Mouse (Mus musculus): ENCODE results near the gene Elp5. TPM values are rescaled to one million over a fixed set of nuclear protein-coding genes. Genes with fewer than 3 reads are reported as not detected.

The Elp5 gene
- 10 to 100 TPM; 65.5 to 70.9 TPM for total RNA-seq (2021)
- long read RNA-seq, experiment 1, transcript Elp5-203 (7 exons, 1,259 nt): major isoform, 10 of 67 reads
- long read RNA-seq, experiment 1, partial matches to known transcripts: 43 of 67 reads
- long read RNA-seq, experiment 1, other reads (novel, unspliced or antisense): 11 of 67 reads
- long read RNA-seq, experiment 2, transcript Elp5-203 (7 exons, 1,259 nt): major isoform, 17 of 73 reads
- long read RNA-seq, experiment 2, partial matches to known transcripts: 44 of 73 reads
- long read RNA-seq, experiment 2, other reads (novel, unspliced or antisense): 8 of 73 reads

DNA sequence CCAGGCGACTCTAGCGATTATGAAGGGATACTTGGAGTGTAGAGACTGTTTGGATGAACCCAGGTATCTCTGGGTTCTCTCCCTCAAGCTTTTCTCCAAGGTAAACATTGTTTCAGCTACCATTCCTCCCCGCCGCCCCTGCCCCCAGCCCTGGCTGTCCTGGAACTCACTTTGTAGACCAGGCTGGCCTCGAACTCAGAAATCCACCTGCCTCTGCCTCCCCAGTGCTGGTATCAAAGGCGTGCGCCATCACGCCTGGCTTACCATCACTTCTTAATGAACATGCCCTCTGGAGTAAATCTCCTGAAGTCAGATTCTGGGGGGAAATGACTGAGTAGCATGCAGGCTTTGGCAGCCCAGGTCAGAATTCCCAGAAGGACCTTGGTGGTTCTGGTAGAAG, at the start of gene Elp5:
Elp5 (minus strand) TSS at position 293 of the 400 bp plus-strand sequence.
- DNase-seq (ENCODE audit: low spot score in 2 of 2): no peak

DNA sequence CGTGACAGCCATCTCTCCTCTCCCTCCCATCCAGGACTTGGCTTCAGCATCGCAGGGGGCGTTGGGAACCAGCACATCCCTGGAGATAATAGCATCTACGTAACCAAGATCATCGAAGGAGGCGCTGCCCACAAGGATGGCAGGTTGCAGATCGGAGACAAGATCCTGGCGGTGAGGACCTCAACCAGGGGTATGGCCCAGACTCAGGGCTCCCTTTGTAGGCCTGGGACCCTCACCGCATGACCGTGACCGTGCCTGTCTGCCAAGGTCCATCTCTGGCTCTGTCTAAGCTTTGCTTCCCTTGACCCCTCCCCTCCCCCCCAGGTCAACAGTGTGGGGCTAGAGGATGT, 49.0 kb upstream of the Elp5 start:
- DNase-seq (ENCODE audit: low spot score in 2 of 2): no peak

DNA sequence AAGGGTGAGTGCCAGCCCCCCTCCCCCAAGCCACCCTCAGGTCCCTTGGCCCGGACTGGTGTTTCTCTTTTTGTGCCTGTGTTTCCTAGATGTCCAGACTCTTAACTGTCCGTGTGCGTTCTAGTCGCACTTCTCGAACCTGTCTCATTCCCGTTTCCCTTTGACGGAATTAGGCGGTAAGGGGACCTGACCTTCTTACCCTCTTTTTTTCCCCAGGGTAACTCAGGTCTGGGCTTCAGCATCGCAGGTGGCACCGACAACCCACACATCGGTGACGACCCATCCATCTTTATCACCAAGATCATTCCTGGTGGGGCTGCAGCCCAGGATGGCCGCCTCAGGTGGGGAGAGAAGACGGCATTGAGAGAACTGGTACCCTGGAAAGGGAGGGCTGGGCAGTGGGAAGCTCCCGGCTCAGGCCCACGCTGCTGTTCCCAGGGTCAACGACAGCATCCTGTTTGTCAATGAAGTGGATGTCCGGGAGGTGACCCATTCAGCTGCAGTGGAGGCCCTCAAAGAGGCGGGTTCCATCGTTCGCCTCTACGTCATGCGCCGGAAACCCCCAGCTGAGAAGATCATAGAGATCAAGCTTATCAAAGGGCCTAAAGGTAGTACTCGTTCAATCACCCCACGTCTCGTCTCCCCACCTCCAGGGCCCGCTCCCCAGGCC, 48.5 kb upstream of the Elp5 start:
- no peak for DNase-seq (ENCODE audit: low spot score in 2 of 2)

DNA sequence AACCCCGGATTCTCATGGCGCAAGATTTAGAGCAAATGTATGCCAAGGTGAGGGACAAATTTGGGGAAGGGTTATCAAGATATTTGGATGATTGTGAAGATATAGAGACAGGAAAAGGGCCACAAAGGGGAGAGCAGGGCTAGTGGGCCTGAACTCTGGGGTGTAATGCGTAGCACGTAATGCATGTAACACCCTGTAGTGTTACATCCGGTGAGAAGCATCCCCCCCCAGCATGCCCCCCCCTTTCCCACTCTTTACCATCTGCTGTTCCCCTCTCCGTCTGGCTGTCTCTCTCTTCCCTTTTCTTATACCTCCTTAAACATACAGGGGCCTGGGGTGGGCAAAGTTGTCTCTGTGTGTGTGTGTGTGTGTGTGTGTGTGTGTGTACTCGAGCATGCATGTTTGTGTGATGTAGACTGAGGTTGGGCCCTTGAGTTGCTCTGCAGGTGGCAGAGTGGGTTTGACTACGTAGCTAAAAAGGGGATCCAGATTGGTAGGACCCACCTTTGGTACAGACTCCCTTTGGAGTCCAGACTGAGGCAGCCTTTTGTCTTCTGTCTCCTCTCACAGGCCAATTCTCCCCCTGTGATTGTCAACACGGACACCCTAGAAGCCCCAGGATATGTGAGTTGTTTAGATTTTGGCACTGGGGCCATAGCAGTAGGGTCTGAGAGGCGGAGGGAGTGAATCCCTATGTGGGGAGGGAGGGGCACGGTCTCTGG, 47.7 kb upstream of the Elp5 start:
- DNase-seq (ENCODE audit: low spot score in 2 of 2): no peak

DNA sequence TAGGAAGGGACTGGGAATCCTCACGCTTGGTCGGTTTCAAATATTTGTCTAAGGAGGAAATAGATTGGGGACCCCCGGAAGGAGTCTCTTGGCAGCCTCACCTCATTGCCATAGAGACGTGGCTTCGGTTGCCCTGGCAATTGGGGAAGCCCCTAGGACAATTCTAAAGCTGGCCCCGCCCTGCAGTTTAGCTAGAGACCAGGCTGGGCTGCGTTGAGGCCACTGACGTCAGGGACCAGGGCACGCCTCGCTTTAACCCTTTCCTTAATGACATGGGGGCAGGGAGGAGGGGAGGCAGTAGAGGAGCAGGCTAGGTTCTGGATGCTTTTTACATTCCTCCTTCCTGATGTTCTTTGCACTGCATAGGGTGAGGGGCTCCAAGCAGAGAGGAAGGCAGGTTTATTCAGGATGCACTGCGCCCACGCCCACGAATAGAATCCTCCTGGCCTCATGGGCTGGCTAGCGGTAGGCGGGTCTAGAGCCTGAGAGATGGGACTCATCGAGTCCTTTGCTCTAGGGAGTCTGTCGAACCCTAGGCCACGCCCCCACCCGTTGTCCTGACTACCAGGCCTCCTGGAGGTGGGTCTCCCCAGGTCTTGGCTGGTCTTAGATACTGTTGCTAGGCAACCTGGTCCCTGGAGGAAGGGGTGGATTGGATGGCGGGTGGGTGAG, 46.9 kb upstream of the Elp5 start:
- DNase-seq (ENCODE audit: low spot score in 2 of 2): peak in 1 of 2 experiments; percentile 37

DNA sequence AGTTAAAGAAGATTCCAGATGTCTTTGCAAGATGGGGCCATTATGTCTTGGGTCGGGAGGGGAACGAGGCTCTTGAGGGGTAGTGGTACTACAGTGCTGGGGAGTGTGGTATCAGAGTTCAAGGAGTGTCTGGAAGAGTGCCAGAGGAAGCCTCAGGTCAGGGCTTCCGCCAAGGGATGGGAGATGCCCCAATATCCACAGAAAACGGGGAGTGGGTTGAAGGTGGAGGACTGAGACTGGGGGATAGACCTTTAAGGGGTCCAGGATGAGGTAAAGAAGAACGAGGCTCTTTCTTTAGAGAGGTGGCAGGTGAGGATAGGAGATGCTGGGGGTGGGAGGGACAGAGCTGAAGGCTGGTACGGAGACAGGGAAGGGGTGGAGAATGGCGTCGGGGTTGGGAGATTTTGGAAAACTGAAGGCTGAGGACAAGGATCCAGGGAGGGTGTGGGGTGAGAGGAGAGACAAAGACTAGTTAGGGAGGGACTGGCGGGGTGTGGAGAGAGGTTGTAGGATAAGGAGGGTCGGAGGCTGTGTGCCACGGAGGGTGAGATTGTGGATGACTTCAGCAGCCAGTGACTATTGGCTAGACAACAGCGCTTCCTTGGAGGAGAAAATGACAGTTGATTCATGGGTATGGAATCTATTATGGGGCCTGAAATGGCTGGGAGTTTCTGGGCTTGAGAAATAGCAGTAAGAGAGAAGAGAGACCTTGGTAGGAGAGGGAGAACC, 46.2 kb upstream of the Elp5 start:
- DNase-seq (ENCODE audit: low spot score in 2 of 2): no peak

DNA sequence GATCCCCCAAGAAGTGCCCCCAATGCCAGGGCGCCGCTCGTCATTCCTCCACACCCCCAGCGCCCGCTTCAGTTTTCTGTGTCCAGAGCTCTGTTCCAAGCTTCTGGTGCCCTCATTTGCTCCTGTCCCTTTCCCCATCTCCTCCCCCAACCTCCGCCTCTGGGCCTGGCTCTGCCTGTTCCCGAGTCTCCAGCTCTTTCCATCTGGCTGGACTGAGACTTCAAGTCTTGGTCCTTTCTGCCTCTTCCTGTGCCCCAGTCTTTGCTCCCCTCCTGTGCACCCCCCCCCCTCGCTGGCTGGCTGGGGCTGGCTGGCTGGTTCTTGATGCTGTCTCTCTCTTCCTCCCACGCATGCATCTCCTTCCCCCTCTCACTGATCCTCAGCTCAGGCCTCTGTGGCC, 45.1 kb upstream of the Elp5 start:
- DNase-seq (ENCODE audit: low spot score in 2 of 2): no peak

DNA sequence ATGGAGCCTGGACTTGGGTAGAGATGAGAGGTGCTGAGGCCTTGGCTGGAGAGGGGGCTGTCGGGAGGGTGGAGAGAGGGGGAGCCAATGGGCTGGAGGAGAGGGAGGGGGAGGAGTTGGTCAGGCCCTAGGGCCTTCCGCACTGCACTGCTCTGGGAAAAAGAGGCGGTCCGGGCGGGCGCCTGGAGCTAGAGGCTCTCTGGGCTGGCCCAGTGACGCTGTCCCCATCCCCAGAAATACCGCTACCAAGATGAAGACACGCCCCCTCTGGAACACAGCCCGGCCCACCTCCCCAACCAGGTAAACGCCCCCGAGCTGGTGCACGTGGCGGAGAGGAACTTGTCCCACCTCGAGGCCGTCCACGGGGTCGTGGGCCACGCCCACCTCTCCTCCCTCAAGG, 44.4 kb upstream of the Elp5 start:
- no peak for DNase-seq (ENCODE audit: low spot score in 2 of 2)

DNA sequence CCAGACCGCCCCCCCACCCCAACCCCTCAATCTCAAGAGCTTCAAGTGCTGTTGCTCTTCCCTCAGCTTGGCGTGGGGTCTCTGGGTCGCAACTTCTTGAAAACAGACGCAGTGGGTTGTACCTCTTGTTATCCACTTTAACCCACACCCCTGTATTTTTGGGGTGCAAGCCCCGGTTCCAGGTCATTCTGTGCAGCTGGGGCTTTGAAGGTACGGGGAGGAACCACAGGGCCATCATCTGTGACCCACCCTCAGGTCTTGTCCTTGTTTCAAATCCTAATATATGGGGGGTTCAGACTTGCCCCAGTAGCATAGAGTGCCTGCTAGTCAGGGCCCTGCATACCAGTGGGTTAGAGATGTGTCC, 41.8 kb upstream of the Elp5 start:
- no peak for DNase-seq (ENCODE audit: low spot score in 2 of 2)

DNA sequence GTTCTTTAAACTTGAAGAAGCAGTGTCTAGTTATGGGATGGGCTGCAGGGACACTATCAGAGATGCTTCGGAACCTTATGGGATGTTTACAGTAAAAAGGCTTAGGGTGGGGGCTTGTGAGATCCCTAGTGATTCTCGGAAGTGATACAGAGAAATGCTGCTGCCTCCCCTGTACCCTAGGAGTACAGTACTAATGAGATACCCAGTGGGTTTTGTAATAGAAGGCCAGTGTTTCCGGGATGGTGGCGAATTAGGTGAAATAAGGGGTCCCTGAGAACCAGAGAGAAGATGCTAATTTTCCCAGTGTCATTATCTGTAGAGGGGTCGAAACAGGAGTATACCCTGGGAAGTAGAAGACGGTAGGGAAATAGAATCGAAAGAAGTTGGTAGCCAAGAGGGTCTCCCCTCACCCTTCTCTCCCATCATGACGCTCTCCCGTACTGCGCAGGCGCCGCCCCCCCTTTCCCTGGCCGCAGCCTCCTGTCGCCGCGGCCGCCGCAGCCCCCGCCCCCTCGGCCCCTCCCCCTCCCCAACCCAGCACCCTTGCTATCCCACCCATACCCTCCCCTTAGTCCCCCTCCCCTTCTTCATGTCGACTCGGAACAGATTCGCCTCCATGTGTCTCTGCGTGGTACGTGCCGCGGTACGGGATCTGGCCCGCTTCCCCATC, 41.3 kb upstream of the Elp5 start:
- no peak for DNase-seq (ENCODE audit: low spot score in 2 of 2)

DNA sequence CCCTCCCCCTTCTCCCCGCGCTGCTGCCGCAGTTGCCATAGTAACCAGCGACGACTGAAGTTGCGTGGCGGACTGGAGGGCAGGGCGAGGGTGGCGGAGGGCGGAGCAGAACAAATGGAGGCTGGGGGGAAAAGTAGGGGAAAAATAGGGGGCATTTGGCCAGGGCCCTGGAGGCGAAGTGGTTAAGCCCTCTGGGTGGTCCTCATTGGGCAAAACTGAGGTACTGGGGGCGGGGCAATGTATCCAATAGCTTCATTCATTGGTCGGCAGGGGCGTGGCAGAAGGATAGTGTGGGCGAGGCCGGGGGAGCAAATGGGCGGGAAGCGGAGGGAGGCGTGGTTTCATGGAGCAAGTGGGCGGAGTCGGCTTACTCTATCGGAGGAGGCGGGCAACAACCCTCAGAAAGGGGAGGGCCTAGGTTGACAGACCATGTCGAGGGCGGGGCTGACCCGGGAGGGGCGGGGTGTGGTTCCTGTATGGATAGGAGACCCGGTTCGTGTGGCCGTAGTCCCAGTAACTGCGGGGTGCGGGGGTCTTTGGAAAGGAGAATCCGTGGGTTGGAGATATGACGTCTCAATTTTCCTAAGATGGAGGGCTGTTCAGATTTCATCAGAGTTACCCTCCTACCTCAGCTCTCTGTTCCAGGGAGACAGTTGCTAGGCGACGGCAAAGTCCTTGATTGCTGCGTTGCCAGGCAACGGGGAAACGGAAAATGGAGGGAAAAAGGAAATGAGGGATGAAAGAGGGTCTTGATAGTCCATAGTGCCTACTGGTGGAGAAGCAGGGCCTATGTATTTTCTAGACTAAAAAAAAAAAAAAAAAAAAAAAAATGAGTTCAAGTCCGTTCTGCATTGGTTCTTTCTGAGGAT, 39.2 kb upstream of the Elp5 start:
- DNase-seq (ENCODE audit: low spot score in 2 of 2): peak; percentile 93 to 94

DNA sequence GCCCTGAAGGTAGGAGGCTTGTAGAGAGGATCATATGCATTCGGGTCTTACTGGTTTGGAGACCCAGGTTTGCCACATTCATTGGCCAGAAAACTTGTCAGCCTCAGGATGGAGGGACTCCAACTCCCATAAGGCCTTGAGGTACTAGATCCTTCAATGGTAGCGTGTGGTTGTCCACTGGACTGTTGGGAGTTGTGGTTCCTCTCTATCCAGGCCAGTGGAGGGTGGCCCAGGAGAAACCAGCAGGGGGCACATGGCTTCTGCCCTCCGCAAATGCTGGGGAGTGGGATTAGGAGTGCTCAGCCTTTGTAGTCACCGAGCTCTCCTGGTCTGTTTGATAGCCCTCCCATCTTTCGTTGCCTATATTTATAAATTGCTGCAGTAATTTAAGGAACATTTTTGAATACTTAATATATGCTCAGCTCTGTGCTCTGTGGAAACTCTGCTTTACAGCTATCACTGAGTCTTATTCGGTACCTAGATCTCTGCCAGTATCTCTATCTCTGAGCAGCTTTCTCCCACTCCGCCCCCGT, 38.5 kb upstream of the Elp5 start:
- no peak for DNase-seq (ENCODE audit: low spot score in 2 of 2)

DNA sequence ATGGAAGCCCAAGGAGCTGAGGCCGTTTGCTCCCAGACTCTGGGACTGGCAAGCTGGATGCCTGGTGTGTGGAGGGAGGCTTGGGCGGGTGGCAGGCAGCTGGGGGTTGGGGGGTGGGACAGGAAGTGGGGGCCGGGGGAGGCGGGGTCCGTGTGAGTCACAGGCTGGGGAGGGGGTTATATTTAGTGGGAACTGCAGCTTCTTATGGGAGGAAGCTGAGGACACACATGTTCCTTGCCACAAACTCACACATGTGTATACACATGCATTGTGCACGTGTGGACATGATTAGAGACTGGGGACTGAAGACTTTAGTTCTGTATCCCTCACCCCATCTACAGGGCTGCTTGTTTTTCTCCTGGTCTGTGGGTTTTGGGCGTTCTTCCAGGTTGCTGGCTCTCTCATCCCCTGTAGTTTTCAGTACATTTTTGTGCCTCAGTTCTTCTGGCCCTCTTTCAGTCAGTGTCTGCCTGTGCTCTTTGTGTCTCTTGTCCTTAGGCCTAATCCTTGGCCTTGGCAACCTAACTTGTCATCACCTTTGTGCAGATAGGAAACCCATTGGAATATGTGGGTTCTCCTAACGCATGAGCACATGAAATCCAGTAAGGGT, 37.8 kb upstream of the Elp5 start:
- no peak for DNase-seq (ENCODE audit: low spot score in 2 of 2)

DNA sequence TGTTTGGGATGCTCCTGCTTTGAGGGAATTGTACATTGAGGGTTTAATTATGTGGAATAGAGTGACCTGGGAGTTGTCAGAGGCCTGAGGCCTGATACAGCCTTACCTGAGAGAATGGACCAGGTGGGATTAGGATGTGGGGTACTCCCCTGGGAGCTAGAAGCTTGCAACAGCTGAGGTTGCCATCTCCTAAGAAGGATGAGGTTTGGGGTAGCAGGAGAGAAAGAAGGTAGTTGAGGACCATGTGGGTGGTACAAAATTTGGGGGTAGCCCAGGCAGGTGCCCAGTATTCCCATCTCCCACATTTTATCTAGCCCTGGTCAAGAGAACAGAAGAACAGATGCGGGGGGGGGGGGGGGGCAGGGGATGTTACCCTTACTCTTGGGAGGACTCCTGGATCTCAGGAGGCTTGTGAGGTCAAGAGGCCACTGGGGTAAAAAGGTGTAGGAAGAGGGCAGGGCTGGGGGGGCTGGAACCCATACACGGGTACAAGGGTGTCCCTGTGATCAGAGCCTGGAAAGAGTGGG, 37.2 kb upstream of the Elp5 start:
- DNase-seq (ENCODE audit: low spot score in 2 of 2): no peak

DNA sequence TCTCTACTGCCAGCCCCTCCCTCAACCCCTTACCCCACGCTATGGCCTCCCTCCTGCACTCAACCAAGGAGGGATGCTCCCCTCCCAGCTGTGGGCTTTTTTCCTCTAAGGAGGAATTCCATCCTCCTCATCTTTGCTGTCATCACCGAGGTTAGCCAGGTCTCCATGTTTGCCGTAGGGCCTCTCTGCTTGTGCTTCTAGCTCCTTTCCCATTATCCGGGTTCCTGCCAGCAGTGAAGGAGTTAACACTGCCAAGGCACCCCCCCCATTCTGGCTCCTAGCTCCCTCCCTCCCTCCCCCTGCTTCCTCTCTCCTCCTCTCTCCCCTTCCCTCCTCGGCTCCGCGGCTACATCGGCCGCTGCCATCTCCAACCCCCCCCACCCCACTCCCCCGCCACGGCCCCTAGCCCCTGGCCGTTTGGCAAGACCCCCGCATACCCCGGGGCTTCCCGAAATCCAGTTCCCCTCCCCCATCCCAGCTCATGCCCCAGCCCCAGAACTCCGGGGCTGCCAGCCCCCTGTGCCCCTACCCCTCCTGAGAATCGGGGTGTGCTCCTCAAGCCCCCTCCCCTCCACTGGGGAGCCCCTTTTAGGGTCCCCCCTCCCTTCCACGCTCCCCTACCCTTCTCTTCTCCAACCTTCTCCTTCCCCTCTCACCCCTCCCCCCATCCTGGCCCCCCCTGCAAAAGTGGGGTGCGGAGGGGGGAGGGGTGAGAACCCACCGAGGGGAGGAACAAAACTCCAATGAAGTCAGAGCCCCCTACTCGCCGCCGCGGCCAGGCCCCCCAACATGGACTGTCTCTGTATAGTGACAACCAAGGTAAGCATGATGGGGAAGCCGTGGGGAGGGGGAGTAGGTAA, 36.0 kb upstream of the Elp5 start:
- DNase-seq (ENCODE audit: low spot score in 2 of 2): no peak

DNA sequence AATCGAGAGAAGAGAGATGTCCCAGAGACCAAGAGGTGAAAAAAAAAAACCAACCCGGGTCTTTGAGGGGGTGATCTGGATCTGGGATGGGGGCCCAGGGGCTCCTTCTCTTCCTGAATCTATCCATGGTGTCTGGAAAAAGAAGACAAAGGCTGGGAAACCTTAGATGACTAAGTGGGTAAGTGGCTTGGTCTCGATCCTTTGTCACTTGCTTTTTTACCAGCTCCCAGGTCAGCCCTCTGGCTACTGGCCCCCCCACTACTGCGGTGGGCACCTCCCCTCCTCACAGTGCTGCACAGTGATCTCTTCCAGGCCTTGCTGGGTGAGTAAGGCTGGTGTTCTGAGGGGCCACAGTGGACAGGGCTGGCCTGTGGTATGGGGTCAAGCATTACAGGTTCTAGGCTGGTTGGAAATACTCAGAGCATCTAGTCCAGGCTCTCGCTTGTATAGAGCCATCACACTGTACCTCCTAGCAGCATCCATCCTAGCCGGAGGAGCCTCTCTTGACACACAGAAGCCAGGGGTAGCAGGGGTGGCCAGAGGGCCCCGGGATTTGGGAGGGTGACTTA, 35.0 kb upstream of the Elp5 start:
- DNase-seq (ENCODE audit: low spot score in 2 of 2): no peak

DNA sequence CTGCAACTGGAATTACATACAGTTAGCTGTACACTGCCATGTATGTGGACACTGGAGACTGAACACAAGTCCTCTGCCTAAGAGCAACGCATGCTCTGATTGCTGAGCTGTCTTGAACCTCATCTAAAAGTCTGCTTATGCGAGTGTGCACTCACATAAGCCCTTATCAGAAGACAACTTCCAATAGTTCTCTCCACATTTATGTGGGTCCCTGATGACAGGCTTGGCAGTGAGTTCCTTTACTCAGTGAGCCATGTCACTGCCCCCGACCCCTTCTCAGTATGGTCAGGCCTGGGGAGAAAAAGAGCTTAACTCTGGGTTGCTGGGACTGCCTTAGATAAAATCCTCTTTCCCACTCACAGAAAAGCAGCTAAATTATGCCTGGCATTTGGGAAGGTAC, 34.4 kb upstream of the Elp5 start, which contains the start of gene Dlg4:
Dlg4 (plus strand) TSS at position 274 of the 400 bp plus-strand sequence.
- no peak for DNase-seq (ENCODE audit: low spot score in 2 of 2)

Measured in adrenal gland, postnatal 4 days (tissue).